Mouse (Mus musculus): ENCODE measurements around the gene Tsc22d4.

The Tsc22d4 gene

DNA sequence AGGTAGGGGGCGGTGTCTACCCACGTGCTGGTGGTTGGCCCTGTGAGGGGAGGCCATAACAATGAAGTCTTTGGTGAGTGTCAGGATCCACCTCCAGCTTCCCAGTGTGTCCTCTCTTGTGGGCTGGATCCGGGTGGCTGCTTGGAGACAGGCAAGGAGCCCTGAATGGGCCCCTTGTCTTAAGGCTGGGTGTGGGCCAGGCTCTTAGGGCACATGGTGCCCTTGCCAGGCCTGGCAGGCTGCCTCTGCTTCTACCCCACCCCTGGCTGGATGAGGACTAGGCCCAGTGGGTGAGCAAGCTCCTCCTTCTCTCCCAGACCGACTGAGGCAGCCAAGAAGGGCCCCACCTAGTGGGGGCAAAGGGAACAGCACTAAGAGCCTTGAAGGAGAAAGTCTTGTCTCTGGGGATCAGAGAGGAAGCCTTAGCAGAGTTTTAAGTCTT, 14.5 kb downstream of the Tsc22d4 start:
- in situ Hi-C loops (cut with MboI, MseI): loop anchor here (5.0 to 25.0 kb wide), 3 partner anchors 108 to 423 kb away; partner anchors contain the start of gene Slc12a9 (in 1 of the 2)

DNA sequence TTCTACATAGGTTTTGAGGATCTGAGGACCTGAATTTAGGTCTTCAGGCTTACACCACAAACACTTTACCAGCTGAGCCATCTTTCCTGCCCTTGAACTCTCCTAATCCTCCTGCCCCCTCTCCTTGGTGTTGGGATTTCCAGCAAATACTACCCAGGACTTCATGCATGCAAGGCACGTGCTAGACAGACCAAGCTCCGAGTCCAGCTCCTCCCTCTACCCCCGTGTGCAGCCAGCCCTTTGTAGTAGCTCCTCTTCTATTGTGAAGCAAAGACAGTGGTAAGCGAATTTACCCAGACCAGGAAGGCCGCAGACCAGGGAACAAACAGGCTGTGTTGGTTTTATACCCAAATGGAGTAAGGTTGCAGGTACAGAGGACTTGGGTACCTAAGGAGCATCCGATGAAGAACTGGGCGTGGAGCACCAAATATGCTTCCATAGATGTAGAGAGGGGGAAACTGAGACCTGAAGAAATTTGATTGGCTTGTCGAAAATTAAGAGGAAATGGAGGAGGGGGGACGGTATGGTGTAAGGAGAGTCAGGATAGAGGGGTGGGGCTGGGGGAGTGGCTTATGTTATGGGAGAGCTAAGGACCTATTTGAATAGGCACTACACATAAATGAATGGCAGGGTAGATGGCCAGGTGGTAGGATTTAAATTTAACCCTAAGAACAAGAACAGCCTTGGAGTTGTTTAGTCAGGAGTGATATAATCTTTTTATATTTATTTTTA, 19.2 kb downstream of the Tsc22d4 start:
- in situ Hi-C loops (cut with MboI, MseI): loop anchor here in 1 of 2 experiments (5.0 to 25.0 kb wide), 3 partner anchors 112 to 427 kb away; partner anchors contain the start of gene Slc12a9

DNA sequence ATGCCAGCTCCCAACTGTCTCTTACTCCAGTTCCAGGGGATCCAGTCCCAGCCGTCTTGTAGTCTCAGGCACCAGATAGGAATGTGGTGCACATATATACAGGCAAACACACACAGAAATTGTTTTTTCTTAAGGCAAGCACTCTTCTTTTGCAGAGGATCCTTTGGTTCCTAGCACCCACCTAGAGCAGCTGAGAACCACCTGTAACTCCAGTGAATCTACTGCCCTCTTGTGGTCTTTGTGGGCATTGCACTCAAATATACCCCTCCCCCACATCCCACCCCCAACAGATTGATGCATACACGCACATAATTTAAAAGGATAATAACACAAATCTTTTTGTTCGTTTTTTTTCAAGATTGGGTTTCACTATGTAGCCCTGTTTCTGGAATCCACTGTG, 20.7 kb downstream of the Tsc22d4 start:
- in situ Hi-C loops (cut with MboI, MseI): loop anchor here in 1 of 2 experiments (10.0 to 25.0 kb wide), 2 partner anchors 241 to 429 kb away; partner anchors contain the start of gene Slc12a9

DNA sequence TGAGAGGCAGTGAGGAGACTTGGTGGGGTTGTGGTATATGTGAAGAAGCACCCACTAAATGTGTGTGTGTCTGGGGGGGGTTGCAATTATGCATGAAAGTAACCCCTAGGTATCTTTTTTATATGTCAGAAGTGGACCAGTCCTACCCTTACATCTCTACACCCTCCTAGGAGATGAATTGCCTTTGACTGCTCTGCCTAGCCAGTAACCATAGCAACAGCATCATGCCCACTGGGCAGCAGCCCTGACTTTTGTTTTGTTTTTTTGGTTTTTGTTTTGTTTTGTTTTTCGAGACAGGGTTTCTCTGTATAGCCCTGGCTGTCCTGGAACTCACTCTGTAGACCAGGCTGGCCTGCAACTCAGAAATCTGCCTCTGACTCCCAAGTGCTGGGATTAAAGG, 22.9 kb downstream of the Tsc22d4 start:
- in situ Hi-C loops (cut with MboI, MseI): loop anchor here in 1 of 2 experiments (10.0 to 25.0 kb wide), 2 partner anchors 244 to 431 kb away; partner anchors contain the start of gene Slc12a9

DNA sequence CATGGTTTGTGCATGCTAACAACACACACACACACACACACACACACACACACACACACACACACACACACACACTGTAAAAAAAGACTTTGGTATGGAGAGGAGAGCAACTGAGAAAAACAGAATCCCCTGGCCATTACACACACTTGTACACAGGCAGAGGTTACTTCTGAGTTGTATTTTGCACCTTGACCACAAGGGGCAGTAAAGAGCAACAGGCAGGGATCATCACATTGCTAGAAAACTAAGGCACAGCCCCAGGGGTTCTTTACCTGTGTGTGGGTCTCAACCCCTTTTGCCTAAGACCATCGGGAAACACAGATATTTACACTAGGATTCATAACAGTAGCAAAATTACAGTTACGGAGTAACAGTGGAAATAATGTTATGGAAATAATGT, 25.2 kb downstream of the Tsc22d4 start:
- in situ Hi-C loops (cut with MboI, MseI): loop anchor here in 1 of 2 experiments (25.0 kb wide), 1 partner anchor 433 kb away; the partner anchor contains the start of gene Slc12a9

DNA sequence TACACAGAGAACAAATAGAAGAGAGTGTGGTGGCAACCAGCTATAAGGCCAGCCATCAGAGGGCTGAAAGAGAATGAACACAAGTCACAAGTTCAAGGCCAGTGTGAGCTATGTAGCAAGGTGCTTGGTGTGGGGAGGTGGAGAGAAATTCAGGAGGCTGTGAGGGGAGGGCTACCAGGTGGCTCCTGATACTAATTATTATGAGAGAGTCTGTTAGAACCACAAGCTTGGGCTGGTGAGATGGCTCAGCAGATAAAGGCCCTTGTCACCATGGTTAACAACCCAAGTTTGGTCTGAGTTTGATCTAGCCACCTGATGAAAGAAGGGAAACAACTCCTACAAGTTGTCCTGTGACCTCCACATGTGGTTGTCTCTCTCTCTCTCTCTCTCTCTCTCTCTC, 27.2 kb downstream of the Tsc22d4 start:
- in situ Hi-C loops (cut with MboI, MseI): loop anchor here in 1 of 2 experiments (25.0 kb wide), 1 partner anchor 435 kb away; the partner anchor contains the start of gene Slc12a9

DNA sequence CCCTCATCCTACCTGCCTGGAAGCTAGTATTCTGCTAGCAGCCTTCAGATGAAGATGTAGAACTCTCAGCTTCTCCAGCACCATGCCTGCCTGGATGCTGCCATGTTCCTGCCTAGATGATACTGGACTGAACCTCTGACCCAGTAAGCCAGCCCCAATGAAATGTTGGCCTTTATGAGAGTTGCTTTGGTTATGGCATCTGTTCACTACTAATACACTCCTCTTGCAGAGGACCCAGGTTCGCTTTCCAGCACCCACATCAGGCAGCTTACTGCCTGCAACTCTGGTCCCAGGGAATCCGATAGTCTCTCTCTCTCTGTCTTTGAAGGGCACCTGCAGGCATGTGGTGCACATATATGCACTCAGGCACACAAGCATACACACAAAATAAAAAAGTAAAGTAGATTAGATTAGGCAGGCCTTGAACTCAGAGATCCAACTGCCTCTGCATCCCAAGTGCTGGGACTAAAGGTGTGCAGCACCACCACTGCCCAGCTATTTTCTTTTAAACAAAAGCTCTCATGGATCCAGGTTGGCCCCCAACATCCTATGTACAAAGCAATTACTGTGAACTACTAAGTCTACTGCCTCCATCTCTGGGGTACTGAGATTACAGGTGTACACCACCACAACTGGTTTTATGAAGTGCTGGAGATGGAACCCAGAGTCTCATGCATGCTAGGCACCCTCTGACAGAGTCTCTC, 30.2 kb downstream of the Tsc22d4 start:
- in situ Hi-C loops (cut with MboI, MseI): loop anchor here (5.0 to 25.0 kb wide), 3 partner anchors 248 to 1813 kb away; partner anchors contain the start of genes Get4 (in 1 of the 2) and Ssc4d (in 1 of the 2)

DNA sequence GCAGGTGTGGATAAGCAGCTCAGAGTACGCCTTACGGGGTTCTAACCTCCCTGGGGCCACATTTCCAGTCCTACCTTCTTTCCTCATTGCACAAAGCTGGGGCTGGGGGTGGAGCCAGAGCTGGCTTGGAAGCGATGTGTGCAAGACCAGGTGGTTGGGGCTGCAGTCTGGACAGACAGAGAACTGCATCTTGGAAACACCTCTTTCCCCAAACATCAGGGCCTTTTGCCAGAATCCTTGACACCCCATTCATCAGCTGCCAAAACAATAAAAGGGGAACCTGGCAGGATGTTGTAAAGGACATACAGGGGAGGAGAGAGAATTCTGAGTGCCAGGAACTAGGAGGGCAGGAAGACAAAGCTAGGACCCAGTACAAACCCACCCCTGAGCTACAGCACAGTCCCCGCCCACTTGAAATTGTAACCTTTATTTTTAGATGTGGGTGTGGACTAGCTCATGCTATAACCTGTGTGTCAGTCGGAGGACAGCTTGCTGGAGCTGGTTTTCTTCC, 30.9 kb downstream of the Tsc22d4 start:
- in situ Hi-C loops (cut with MboI, MseI): loop anchor here (5.0 to 25.0 kb wide), 3 partner anchors 249 to 1814 kb away; partner anchors contain the start of genes Get4 (in 1 of the 2) and Ssc4d (in 1 of the 2)

DNA sequence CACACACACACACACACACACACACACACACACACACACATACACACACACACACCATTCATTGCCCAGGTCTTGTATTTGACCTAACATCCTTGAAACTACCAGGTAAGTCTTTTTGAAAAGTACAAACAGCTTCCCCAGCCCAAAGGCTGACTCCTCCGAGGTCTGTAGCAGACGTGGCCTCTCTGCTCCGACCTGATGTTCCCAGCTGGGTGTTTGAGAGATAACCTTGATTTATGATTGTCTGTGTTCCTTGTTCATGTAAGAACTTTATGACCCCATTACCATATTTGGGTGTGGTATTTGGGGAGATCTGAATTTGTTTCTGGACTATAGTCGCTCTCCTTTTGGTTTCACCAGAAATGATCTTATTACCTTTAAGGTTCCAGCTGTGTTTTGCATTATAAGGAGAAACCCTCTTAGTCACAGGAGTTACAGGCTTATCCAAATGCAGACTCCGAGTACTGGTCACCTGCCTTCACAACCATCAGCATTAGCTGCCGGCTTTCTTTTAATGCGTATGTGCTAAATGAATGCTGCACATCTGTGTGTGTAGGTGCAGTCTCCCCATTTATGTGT, 31.8 kb downstream of the Tsc22d4 start:
- in situ Hi-C loops (cut with MboI, MseI): loop anchor here (5.0 to 25.0 kb wide), 3 partner anchors 250 to 1815 kb away; partner anchors contain the start of genes Get4 (in 1 of the 2) and Ssc4d (in 1 of the 2)

DNA sequence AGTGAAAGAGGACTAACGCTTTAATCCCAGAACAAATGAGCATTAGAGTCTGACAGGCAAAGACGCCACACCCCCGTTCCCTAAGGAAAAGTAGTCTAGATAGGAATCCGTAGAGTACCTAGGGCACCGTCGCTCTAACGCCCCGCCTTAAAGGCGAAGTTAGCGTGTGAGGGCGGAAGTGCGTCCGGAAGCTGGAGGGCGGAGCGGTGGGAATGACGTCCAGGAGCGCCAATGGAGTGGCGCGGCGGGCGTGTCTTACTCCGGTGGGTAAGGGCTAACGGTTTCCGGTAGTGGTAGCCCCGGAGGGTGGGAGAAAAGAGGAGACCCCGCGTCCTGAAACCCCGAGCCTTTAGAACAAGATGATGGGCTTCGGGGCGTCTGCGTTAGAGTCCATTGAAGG, 33.1 kb downstream of the Tsc22d4 start, which contains the start of gene Ppp1r35:
Gene Ppp1r35, plus strand, starts transcription at position 215 of the 400 bp plus-strand sequence.
- in situ Hi-C loops (cut with MboI, MseI): loop anchor here (5.0 to 25.0 kb wide), 3 partner anchors 251 to 1816 kb away; partner anchors contain the start of genes Get4 (in 1 of the 2) and Ssc4d (in 1 of the 2)

DNA sequence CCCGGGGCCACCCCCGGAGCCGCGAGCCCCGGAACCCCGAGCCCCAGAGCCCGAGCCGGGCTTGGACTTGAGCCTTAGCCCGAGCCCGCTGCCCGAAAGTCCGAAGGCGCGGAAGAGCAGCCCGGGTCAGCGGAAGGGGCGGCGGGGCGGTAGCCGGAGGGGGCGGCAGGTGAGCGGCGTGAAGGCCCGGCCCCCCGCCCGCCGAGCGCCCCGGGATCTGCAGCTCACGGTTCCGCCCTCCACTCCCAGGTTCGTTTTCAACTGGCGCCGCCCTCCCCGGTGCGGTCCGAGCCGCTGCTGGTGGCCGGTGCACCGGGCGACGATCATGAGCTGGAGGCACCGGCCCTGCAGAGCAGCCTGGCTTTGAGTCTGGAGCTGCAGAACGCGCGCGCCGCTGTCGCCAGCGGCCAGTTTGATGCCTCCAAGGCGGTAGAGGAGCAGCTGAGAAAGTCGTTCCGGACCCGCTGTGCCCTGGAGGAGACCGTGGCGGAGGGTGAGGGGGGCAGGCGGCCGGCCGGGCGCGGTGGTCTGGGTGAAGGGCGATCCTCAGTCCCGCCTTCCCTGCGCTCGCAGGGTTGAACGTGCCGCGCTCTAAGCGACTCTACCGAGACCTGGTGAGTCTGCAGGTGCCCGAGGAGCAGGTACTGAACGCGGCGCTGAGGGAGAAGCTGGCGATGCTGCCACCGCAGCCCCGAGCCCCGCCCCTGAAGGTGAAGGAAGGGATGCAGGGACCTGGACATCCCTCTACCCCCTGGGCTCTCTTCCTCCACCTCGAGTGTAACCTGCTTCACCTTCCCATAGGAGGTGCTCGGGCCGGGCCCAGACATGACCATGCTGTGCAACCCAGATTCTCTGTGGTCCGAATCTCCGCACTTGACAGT, 33.8 kb downstream of the Tsc22d4 start:
- in situ Hi-C loops (cut with MboI, MseI): loop anchor here (5.0 to 25.0 kb wide), 3 partner anchors 252 to 1817 kb away; partner anchors contain the start of genes Get4 (in 1 of the 2) and Ssc4d (in 1 of the 2)

DNA sequence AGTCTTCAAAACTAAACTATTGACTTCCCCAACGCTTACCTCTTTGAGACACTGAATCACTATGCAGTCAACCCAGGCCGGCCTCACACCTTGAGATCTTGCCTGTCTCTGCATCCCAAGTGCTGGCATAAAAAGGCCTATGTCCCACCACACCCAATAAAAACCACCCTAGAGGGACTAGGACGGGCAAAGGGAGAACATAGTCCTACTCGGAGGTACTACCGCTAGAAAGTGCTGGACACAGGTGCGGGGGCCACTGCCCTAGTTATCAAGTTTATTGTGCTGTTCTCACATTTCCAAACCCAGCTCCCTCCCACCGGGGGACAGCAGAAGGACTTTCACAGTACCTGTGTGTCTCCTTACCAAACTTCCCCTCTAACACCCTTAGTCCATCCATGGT, 36.1 kb downstream of the Tsc22d4 start:
- in situ Hi-C loops (cut with MboI, MseI): loop anchor here (5.0 to 25.0 kb wide), 4 partner anchors 381 to 1819 kb away; partner anchors contain the start of genes Cops6 (in 1 of the 2), Get4 (in 1 of the 2) and Ssc4d (in 1 of the 2)

DNA sequence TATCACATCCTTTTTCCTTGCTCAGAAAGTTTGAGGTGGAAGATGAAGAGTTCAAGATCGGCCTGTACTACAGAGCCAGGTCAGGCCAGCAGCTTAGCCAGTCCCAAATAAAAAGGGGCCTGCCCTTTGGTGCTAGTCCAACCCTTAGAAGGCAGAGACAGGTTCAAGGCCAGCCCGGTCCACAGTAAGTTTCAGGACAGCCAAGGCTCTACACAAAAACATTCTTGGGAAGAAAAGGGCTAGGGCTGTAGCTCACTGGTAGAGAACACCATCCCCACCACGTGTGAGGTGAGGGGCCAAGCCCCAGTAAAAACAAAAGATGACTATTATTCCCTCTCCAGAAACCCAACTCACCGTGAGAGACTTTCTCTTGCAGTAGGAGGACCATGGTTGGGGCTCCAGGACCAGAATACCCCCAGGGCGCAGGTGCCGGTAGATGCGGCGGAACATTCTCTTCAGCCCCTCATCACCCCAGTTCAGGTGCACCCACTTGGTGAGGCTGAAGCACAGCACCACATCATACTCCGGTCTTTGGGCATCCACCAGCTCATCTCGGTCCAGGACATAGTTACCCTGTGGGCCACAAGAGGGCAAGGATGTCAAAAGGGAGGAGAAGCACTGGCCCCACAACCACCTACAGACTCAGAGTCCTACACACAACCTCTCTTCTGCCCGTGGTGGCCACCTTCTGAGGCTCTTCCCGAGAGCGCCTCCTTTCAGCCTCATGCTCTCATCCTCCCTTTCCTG, 37.4 kb downstream of the Tsc22d4 start:
- in situ Hi-C loops (cut with MboI, MseI): loop anchor here (5.0 to 25.0 kb wide), 4 partner anchors 379 to 1821 kb away; partner anchors contain the start of genes Cops6 (in 1 of the 2), Get4 (in 1 of the 2) and Ssc4d (in 1 of the 2)

DNA sequence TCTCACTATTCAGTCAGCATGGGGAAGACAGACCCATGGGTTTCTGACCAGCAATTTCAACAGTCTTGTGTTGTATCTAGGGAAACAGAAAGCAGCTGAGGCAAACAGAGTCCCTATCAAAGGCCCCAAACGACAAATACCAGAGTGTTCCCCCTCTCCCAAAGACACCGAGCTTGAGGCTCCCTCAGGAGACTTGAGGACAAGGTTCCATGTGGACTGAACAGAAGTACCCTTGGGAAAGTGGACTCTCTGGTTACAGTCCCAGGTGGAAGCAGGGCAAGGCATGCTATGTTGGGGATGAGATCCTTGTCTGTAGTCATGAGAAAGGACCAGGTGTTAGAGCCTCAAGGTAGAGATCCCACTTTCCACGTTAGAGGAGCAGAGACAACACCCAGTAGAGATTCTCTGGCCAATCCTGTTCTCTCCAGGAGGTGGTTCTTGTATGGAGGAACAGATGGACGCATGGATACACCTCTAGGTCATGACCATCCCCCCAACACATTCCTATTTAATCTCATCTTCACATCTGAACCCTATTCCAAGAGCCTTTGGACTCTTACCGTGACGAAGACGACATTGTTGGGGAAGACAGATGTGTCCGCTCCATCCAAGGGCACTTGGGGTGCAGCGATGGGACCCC, 38.5 kb downstream of the Tsc22d4 start:
- in situ Hi-C loops (cut with MboI, MseI): loop anchor here (5.0 to 25.0 kb wide), 4 partner anchors 378 to 1822 kb away; partner anchors contain the start of genes Cops6 (in 1 of the 2), Get4 (in 1 of the 2) and Ssc4d (in 1 of the 2)

DNA sequence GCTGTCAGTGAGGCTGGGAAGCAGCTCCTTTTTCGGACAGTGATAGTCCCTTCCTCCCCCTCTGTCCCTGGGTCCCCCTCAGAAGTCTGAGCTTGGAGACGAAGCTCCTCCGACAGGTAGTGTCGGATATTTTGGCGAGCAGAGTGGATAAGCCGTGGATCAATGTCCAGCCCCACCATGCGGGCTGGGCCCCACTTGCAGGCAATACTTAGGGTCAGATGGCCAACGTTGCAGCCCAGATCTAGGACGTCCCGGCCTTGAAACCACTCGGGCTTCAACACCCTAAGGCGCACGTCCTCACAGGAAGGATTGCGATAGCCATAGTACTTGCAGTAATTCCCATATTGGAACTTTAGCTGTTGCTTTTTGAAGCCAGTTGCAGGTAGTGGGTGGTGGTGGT, 39.0 kb downstream of the Tsc22d4 start:
- in situ Hi-C loops (cut with MboI, MseI): loop anchor here (5.0 to 25.0 kb wide), 4 partner anchors 378 to 1822 kb away; partner anchors contain the start of genes Cops6 (in 1 of the 2), Get4 (in 1 of the 2) and Ssc4d (in 1 of the 2)

DNA sequence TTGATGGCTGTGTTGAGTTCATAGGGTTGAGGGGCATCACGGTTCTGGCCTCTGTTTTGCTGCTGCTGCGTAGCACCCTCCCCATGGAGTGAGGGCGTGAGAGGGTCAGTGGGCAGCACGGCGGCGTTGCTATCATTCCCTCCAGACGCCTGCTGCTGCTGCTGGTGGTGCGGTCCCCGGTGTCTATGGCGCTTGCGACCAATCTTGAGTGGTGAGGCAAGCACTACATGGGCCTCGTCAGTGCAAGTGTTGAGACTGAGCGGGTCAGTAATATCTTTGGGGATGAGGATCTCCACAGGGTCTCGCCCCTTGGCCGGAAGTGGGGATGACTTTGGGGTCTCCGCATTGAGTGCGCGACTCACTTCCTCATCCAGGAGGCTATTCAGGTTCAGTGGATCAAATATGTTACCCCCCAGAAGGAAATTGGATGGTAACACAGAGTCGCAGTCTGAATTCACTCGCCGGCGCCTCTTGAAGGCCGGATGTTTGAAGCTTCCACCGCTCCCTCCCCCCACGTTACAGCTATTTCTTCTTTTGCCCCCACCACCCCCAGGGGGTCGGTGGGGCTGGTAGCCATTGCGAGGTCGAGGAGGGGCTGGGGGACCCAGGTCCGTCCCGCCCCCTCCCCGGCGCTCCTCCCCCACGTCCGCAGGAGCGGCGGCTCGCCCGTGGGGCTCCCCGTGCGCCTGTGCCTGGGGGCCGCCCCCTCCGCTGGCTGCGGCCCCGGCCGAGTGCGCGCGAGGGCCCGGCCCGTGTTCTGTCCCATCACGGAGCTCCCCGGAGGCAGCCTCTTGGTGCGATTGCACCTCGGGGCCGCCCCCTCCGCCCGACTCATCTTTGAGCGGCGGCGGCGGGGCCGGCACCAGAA, 39.9 kb downstream of the Tsc22d4 start:
- in situ Hi-C loops (cut with MboI, MseI): loop anchor here (10.0 to 25.0 kb wide), 3 partner anchors 461 to 1823 kb away; partner anchors contain the start of genes Get4 (in 1 of the 2) and Ssc4d (in 1 of the 2)
